Mouse (Mus musculus) brain, embryonic 14.5 days (tissue): ENCODE measurements around the gene Nckipsd.

Experiments used
- CTCF ChIP-seq: fragments of 200-500 bp; IDR thresholded peaks from 2 replicates; pipeline ENCODE4 v1.5.1; 2012; ENCODE audit warnings: inconsistent platforms, mild to moderate bottlenecking, moderate library complexity, borderline replicate concordance; ENCODE audit not compliant: insufficient read depth, insufficient read length; ENCODE audit errors: extremely low read depth
- POLR2A ChIP-seq: fragments of 200-500 bp; IDR thresholded peaks from 2 replicates; pipeline ENCODE4 v1.6.1; 2012; ENCODE audit warnings: mild to moderate bottlenecking, inconsistent platforms, borderline replicate concordance; ENCODE audit not compliant: poor library complexity, insufficient read depth, insufficient read length, severe bottlenecking; ENCODE audit errors: extremely low read depth

DNA sequence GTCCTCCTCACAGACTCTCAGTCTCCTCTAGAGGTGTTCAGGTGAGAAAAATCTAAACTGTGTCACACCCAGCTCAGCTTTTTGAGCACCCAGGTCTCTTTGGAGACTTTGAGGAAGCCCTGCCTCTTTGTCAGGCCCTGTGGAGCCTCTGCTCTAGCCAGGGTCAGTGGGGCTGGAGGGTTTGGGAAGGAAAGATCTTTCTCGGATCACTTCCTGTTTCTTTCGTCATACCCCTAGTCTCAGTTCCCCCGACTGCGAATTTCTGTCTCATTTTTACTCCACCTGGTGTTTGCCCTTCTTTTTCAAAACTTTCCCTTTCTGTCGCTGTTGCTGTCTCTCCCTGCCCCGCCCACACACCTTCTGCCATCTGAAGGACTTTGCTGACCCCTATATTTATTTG is 1.6 kb downstream of the Nckipsd start:
- TF ChIP-seq CTCF (no peak), POLR2A (no peak)
